Mouse (Mus musculus) stomach, embryonic 15.5 days (tissue): ENCODE measurements around the gene Gm28051. TPM values are rescaled to one million over a fixed set of nuclear protein-coding genes. Genes with fewer than 3 reads are reported as not detected.

ENCODE experiments used
- ATAC-seq: fragments of 200-750 bp; cut with Nextera tagmentation; 2 replicates; pipeline ENCODE4 v1.8.0; 2017; ENCODE audit warnings: low read depth, moderate number of reproducible peaks, moderate TSS enrichment; ENCODE audit not compliant: insufficient read depth, low FRiP score
- H3K27ac ChIP-seq: fragments of 300-500 bp; sonication (generic); 2 replicates; pipeline ENCODE4 v1.5.1; 2015; ENCODE audit warnings: mild to moderate bottlenecking, inconsistent platforms
- H3K27me3 ChIP-seq: fragments of 300-500 bp; sonication (generic); replicated peaks from 2 replicates; pipeline ENCODE4 v1.6.1; 2015; ENCODE audit warnings: inconsistent platforms
- H3K36me3 ChIP-seq: fragments of 300-500 bp; sonication (generic); 2 replicates; pipeline ENCODE4 v1.6.1; 2015; ENCODE audit warnings: inconsistent platforms
- H3K4me1 ChIP-seq: fragments of 300-500 bp; sonication (generic); 2 replicates; pipeline ENCODE4 v1.6.1; 2015; ENCODE audit warnings: inconsistent platforms
- H3K4me2 ChIP-seq: fragments of 300-500 bp; sonication (generic); 2 replicates; pipeline ENCODE4 v1.6.1; 2015; ENCODE audit warnings: mild to moderate bottlenecking, inconsistent platforms
- H3K4me3 ChIP-seq: fragments of 300-500 bp; sonication (generic); replicated peaks from 2 replicates; pipeline ENCODE4 v1.5.1; 2015; ENCODE audit warnings: inconsistent platforms
- H3K9ac ChIP-seq: fragments of 300-500 bp; sonication (generic); 2 replicates; pipeline ENCODE4 v1.6.1; 2015; ENCODE audit warnings: inconsistent platforms
- H3K9me3 ChIP-seq: fragments of 300-500 bp; sonication (generic); 2 replicates; pipeline ENCODE4 v1.6.1; 2016; ENCODE audit warnings: inconsistent platforms
- WGBS: fragments of 180-500 bp; shearing (Covaris S2); methylation state at CpG from one replicate; pipeline ENCODE4 v1.1.7; 2015; 5-methylcytosine and 5-hydroxymethylcytosine counted together
- polyA plus RNA-seq: library from polyadenylated mRNA; unstranded; fragments of >200 nt; fragmentation: Nextera tagmentation; extraction: Ambion mirVana; gene quantifications from 2 replicates; pipeline ENCODE4 v1.2.1, GENCODE M21; 2015

Gene Gm28051
- polyA plus RNA-seq, 1 experiment from 2014 or later = not detected

DNA sequence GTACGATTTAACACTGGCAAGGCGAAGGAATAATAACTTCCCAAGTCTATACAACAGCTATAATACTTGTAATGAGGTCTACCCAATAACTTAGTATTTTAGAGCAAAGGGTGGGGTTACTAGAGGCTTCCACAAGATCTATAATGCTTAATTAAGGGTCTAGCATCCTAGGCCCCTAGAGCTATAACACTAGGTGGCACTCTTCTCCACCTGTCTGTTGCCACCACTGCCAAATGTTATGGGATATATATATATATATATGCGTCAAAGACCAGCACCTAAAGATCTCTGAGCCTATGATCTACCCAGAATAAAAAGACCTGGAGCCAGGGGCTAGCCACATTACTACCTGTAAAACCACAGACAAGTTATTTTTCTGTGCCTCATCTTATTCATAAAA, 17.3 kb downstream of the Gm28051 start:
- no peaks in the 10 kb centered on the region for H3K9me3 ChIP-seq
- H3K36me3 ChIP-seq = no peaks in the 10 kb centered on the region
- peaks cover 11% of the 10 kb centered on the region for H3K4me1 ChIP-seq
- no peak for ATAC-seq
- H3K4me2 ChIP-seq = no peak overlapping the region
- H3K27me3 ChIP-seq = no peaks in the 10 kb centered on the region
- no peak overlapping the region for H3K4me3 ChIP-seq
- H3K9ac ChIP-seq = no peak overlapping the region
- 69% methylated on average over 3 of the region's 3 CpGs for WGBS
- H3K27ac ChIP-seq = no peak overlapping the region

DNA sequence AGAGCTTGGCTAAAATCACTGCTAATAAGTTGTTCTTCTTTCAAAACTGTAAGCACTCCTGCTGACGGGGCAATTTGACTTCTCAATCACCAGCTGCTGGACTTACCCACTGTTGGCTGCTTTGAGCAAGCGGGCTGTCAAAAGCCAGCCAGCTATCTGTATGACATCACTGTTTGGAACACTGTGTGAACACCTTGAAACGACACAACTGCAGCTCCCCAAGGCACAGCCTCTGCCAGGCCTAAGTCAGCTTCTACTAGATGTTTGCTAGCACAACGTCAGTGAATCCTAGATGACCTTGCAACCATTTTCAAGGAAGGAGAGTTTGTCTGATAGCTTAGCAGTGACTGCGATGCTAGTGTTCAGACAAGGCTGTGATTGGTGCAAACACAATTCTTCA, 18.5 kb downstream of the Gm28051 start:
- H3K36me3 ChIP-seq = no peaks in the 10 kb centered on the region
- ATAC-seq = no peak
- no peak overlapping the region for H3K4me2 ChIP-seq
- H3K9ac ChIP-seq = no peak overlapping the region
- H3K4me3 ChIP-seq = no peak overlapping the region
- H3K27me3 ChIP-seq = no peaks in the 10 kb centered on the region
- peaks cover 6% of the 10 kb centered on the region; the same call in 1 of the 2 replicates for H3K4me1 ChIP-seq
- H3K9me3 ChIP-seq = no peaks in the 10 kb centered on the region
- no peak overlapping the region for H3K27ac ChIP-seq
- WGBS = 70% methylated on average over 5 of the region's 5 CpGs

DNA sequence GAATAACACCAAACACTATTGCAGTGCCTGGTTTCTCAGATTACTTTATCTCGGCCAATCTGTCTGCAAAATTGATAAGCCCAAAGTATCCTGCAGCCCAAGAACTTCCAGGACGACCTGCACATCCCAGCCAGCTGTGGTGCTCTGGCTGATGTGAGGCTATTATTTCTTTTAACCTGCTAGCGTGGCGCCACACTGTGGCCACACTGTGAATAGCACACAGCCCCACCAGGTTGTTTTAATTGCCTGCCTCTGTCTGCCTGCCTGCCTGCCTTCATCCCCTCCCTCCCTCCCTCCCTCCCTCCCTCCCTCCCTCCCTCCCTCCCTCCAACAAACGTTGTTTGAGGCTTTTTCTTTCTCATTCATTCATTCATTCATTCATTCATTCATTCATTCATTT, 24.2 kb downstream of the Gm28051 start:
- 11% methylated on average over 4 of the region's 5 CpGs for WGBS
- no peak for ATAC-seq
- peaks cover 17% of the 10 kb centered on the region for H3K4me1 ChIP-seq
- H3K9ac ChIP-seq = no peak overlapping the region
- H3K27ac ChIP-seq = no peak overlapping the region
- H3K36me3 ChIP-seq = no peaks in the 10 kb centered on the region
- H3K4me3 ChIP-seq = no peak overlapping the region
- H3K9me3 ChIP-seq = no peaks in the 10 kb centered on the region
- no peak overlapping the region for H3K4me2 ChIP-seq
- H3K27me3 ChIP-seq = no peaks in the 10 kb centered on the region

DNA sequence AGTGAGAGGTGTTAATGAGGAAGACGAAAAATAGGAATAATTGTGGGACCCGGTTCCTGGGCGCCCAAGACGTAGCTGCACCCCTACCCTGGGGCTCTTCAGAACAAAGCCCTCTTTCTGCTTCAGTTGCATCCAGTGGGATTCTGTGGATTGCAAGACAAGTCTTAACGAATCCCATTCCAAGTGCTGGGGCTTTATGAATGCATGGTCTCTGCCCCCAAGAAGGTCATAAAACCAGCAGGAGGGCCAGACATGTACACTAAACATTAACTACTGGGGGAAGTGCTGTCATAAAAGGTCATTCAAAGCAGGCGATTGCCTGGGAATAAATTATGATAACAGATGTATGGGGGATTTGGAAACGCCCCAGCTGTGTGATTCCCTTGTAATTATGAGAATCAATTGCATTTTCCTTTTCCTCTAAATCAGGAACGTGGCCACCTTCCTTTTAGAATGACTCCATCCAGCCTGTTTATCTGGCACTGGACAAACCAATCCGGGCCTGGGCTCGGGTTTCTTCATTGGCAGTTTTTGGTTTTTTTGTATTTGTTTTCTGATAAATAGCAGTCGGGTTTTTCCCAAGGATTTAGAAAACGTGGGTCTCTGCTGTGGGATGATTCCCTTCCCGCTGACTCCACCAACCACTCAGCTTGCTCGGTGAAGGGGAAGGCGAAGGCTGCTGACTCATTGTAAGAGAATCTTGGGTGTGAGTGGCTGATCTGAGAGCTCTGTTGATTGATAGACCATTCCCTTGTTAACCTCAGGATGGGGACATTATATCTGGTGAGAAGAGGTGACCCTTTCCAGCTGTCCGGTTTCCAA, 26.6 kb downstream of the Gm28051 start:
- peak overlapping the region; percentile 47 for H3K4me2 ChIP-seq
- H3K9me3 ChIP-seq = no peaks in the 10 kb centered on the region
- no peaks in the 10 kb centered on the region for H3K27me3 ChIP-seq
- peak overlapping the region; percentile 84 for H3K27ac ChIP-seq
- H3K4me3 ChIP-seq = 0 out of 2 replicates have a peak overlapping the region, but pooled peaks have one; percentile 13
- no peaks in the 10 kb centered on the region for H3K36me3 ChIP-seq
- no peak overlapping the region for H3K9ac ChIP-seq
- peaks cover 17% of the 10 kb centered on the region for H3K4me1 ChIP-seq
- WGBS = 25% methylated on average over 16 of the region's 16 CpGs
- 0 out of 2 replicates have a peak, but pooled peaks have one; percentile 6 for ATAC-seq

DNA sequence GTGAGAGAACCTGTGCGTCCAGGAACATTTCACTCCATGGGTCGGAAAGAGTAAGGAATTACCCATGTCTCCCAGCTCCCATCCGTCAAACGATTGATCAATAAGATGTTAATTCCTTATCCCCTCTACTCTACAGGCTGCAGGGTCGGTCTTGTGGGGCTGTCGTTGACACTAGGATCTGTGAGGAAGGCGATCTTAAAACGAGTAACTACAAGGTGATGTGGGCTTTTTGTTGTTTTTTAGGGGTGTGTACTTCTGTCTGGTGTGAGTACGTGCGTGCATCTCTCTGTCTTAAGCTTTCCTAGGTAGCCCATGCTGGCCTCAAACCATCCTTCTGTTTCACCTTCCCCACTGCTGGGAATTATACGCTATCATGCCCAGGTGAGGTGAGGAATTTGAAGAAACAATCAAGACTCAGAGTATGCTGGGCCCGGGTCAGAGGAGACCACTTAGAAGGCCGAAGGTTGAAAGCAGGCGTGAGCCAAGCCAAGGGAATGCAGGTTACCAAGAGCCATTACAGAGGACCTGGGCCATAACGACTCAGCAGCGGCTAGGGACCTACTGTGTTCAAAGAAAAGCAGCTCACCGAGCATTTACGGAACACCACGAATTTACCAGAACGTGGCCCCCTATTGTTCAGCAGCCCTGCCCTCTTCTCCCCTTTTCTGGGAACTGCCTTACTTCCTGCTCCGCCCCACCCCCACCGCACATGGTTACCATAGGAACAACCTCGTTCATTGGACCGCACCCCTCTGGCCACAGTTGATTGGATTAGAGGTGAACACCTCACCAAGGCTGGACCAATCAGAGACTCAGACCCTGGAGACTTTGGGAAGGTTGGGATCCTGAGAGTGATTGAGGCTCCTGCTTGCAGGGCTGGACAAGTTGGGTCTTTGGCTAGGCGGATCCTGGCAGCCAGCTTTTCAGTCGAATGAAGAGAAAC, 27.4 kb downstream of the Gm28051 start:
- WGBS = 28% methylated on average over 26 of the region's 26 CpGs
- H3K9me3 ChIP-seq = no peaks in the 10 kb centered on the region
- H3K27ac ChIP-seq = peak overlapping the region; percentile 84
- H3K36me3 ChIP-seq = no peaks in the 10 kb centered on the region
- H3K4me1 ChIP-seq = peaks cover 17% of the 10 kb centered on the region
- H3K4me2 ChIP-seq = peak overlapping the region; percentile 47
- peak overlapping the region; percentile 13; the same call in 1 of the 2 replicates for H3K4me3 ChIP-seq
- H3K27me3 ChIP-seq = no peaks in the 10 kb centered on the region
- no peak overlapping the region for H3K9ac ChIP-seq
- ATAC-seq = peak; percentile 94

DNA sequence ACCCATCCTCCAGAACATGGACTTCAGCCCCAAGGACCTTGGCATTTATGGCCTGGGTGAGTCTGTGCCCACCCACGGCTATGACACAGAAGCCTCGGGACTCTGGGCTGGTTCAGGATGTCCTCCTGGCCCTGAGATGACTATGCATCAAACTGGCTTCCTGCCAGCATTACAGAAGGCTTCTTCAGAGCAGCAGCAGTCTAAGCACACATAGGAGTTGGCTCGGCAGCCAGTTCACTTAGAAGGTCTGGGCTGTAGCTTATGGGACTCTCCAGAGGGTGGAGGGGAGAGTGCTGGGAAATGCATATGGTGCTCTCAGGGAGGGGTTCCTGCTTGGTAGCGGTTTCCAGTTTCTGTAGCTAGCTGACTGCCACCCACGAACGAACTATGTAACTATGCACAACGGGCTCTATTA, 31.8 kb downstream of the Gm28051 start:
- Histone ChIP-seq H3K4me2 (no peak overlapping the region), H3K27ac (no peak overlapping the region), H3K36me3 (no peaks in the 10 kb centered on the region), H3K9me3 (no peaks in the 10 kb centered on the region), H3K9ac (no peak overlapping the region), H3K4me1 (peaks cover 7% of the 10 kb centered on the region; the same call in 1 of the 2 replicates), H3K27me3 (no peaks in the 10 kb centered on the region), H3K4me3 (no peak overlapping the region)
- no peak for ATAC-seq
- 61% methylated on average over 7 of the region's 7 CpGs for WGBS

DNA sequence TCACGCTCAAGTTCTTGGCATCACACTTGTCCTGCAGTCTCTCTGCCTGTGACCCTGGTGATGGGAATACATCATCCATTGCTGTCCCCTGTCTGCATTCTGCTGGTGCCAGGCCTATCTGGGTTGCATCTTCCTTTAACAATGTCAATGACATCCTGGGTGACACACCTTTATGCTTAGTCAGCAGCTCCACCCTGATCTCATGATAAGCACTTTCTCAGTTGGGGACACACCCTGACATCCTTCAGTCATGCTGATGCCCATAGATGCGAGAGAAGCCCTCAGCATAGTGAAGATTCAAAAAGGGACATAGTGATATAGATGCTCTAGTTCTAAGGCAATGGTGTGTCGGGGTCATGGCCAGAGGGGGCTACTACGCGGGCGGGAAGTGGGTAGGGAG, 32.4 kb downstream of the Gm28051 start:
- ATAC-seq = no peak
- Histone ChIP-seq H3K4me3 (no peak overlapping the region), H3K27ac (no peak overlapping the region), H3K27me3 (no peaks in the 10 kb centered on the region), H3K9ac (no peak overlapping the region), H3K36me3 (no peaks in the 10 kb centered on the region), H3K9me3 (no peaks in the 10 kb centered on the region), H3K4me1 (peaks cover under 1% of the 10 kb centered on the region; the same call in 1 of the 2 replicates), H3K4me2 (no peak overlapping the region)
- 89% methylated on average over 6 of the region's 6 CpGs for WGBS

DNA sequence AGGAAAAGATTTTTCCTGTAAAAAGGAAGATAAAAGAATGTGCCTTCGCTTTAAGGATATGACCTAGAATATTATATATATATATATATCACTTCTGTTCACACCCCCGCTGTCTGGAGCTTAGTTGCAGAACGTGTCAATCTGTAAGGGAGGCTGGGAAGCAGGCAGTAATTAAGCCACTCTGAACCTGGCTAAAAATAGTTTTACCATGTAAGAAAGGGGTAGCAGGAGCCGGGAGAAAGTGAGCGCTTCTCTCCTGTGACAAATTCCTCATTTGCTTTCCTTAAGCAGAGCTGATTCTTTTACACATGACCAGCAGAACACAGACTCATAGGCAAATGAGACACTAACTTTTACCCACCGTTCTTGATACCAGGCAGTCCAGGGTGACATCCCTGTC, 33.7 kb downstream of the Gm28051 start:
- Histone ChIP-seq H3K9ac (no peak overlapping the region), H3K36me3 (no peaks in the 10 kb centered on the region), H3K4me1 (no peaks in the 10 kb centered on the region; the same call in 1 of the 2 replicates), H3K4me3 (no peak overlapping the region), H3K27me3 (no peaks in the 10 kb centered on the region), H3K27ac (no peak overlapping the region), H3K9me3 (no peaks in the 10 kb centered on the region), H3K4me2 (no peak overlapping the region)
- 64% methylated on average over 6 of the region's 6 CpGs for WGBS
- ATAC-seq = no peak

DNA sequence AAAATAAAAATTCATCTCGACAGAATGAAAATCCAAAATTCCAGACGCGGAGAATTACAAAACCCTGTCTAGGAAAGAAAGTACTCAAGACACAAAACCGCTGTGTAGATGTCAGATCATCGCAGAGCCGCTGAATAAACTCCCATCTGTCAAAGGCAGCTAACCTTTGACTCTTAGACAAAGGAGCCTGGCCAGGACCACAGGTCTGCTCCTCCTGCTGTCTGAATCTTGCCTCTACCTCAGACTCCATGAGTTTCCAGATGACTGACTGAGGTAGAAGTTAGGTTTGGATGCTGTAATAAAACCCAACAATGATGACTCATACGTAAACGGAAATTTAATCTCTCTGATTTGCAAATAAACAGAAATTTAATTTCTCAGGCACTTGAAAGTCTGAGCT, 34.6 kb downstream of the Gm28051 start:
- no peak overlapping the region for H3K4me2 ChIP-seq
- no peak overlapping the region for H3K4me3 ChIP-seq
- H3K9me3 ChIP-seq = no peaks in the 10 kb centered on the region
- H3K9ac ChIP-seq = no peak overlapping the region
- no peaks in the 10 kb centered on the region for H3K27me3 ChIP-seq
- 61% methylated on average over 8 of the region's 8 CpGs for WGBS
- no peak overlapping the region for H3K27ac ChIP-seq
- no peak for ATAC-seq
- no peaks in the 10 kb centered on the region for H3K36me3 ChIP-seq
- no peaks in the 10 kb centered on the region; the same call in 1 of the 2 replicates for H3K4me1 ChIP-seq

DNA sequence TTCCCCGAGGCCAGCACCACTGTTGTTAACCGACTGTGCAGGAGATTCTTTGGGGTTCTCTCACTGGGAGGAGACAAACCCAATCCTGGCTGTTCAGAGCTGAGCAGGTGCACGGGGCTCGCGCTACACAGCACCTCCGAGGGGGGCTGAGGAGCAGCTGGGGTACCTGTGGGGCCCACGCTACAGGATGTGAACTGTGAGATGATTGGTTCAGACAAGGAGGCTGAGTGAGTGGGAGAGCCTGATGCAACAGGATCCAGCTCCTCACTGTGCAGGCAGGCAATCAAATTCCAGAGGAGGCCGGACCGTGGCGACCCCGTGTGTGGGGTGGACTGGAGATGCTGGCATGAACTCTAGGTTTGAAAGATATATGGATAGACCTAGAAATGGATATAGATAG, 35.1 kb downstream of the Gm28051 start:
- Histone ChIP-seq H3K9me3 (no peaks in the 10 kb centered on the region), H3K4me3 (no peak overlapping the region), H3K27me3 (no peaks in the 10 kb centered on the region), H3K4me2 (no peak overlapping the region), H3K4me1 (no peaks in the 10 kb centered on the region; the same call in 1 of the 2 replicates), H3K9ac (no peak overlapping the region), H3K36me3 (no peaks in the 10 kb centered on the region), H3K27ac (no peak overlapping the region)
- peak; percentile 50; the same call in 1 of the 2 replicates for ATAC-seq
- WGBS = 56% methylated on average over 11 of the region's 11 CpGs

DNA sequence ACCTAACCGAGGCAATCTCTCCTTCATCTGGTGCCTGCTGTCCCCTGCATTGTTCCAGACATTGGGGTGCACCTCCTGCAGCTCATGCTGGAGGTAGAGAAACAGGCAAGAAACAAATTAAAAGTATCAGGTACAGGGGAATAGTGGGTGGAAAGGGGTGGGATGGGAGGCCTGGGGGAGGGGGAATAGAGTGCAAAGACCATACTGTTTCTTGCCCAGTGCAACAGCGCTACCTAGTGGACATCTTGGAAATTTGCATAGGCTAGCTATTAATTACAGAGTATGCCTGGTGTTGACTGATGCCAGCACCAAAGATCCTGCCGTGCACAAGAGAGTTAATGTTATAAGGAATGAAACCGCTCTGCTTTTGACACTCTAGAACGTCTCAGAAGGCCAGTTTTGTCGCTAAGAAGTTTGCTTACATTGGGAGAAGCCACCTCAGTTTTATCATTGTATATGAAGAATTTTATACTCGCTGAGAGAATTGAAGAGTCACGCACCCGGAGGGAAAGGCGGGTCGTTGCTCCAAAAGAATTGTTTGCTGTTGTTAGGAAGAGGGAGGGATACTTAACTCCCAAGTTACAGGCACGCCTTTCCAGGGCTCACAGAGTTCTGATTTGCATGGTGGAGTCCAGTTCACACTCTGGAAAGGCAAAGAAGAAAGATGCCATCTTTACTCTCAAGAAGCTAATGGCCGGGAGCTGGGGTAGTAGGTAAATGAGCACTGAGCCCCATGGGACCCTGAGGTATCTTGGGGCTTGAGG, 37.8 kb downstream of the Gm28051 start:
- WGBS = 28% methylated on average over 13 of the region's 13 CpGs
- ATAC-seq = no peak; the same call in 1 of the 2 replicates
- H3K9me3 ChIP-seq = no peaks in the 10 kb centered on the region
- no peak overlapping the region for H3K9ac ChIP-seq
- peak overlapping the region; percentile 17; the same call in 1 of the 2 replicates for H3K4me2 ChIP-seq
- no peak overlapping the region for H3K4me3 ChIP-seq
- H3K27me3 ChIP-seq = no peaks in the 10 kb centered on the region
- H3K36me3 ChIP-seq = no peaks in the 10 kb centered on the region
- no peak overlapping the region for H3K27ac ChIP-seq
- no peaks in the 10 kb centered on the region for H3K4me1 ChIP-seq
